Mouse (Mus musculus) gastrocnemius, postnatal 14 days (tissue): ENCODE data around the gene Alg14. TPM values are rescaled to one million over a fixed set of nuclear protein-coding genes. Genes with fewer than 3 reads are reported as not detected.

Experiments
- DNase-seq: peaks from one replicate; pipeline ENCODE4 v3.0.0; 2021; ENCODE audit warnings: mixed read lengths
- intact Hi-C: fragments of 180-260 bp; cut with DNase I; formaldehyde crosslinking; loops from one replicate; pipeline ENCODE4 v1.15.1; 2025; ENCODE audit warnings: low total_unique reads
- total RNA-seq, 2 experiments: library from RNA; stranded (reverse); gene quantifications; 2 replicates each; pipeline ENCODE4 v1.2.3; 2021

Gene Alg14
- total RNA-seq, 2 experiments from 2014 or later: 8.7 to 12.4 TPM

- intact Hi-C loops: no loop called here
- DNase-seq: no peak
Measured at GRCm38 (mm10) chr3:121320896-121321295, 29.3 kb downstream of the Alg14 start.

GRCm38 (mm10) chr3:121323371-121323770, 31.8 kb downstream of the Alg14 start:
- no peak for DNase-seq
- intact Hi-C loops: no loop called here

GRCm38 (mm10) chr3:121327406-121327805, 35.8 kb downstream of the Alg14 start:
- intact Hi-C loops: no loop called here
- no peak for DNase-seq

- intact Hi-C loops: no loop called here
- no peak for DNase-seq
Measured at GRCm38 (mm10) chr3:121329647-121330046, 38.1 kb downstream of the Alg14 start.

GRCm38 (mm10) chr3:121330244-121330646, 38.7 kb downstream of the Alg14 start:
- no peak for DNase-seq
- intact Hi-C loops: no loop called here

- intact Hi-C loops: no loop called here
- peak; percentile 30 for DNase-seq
Measured at GRCm38 (mm10) chr3:121336234-121336890, 44.8 kb downstream of the Alg14 start.

- intact Hi-C loops: no loop called here
- no peak for DNase-seq
Measured at GRCm38 (mm10) chr3:121338687-121339086, 47.1 kb downstream of the Alg14 start.

- intact Hi-C loops: no loop called here
- no peak for DNase-seq
Measured at GRCm38 (mm10) chr3:121340321-121340761, 48.8 kb downstream of the Alg14 start.

- no peak for DNase-seq
- intact Hi-C loops: no loop called here
Measured at GRCm38 (mm10) chr3:121343224-121343623, 51.7 kb downstream of the Alg14 start.

- DNase-seq: no peak
- intact Hi-C loops: no loop called here
Measured at GRCm38 (mm10) chr3:121344056-121344945, 52.7 kb downstream of the Alg14 start.

GRCm38 (mm10) chr3:121344951-121345642, 53.5 kb downstream of the Alg14 start:
- intact Hi-C loops: no loop called here
- DNase-seq: no peak

GRCm38 (mm10) chr3:121345643-121346000, 54.0 kb downstream of the Alg14 start:
- DNase-seq: no peak
- intact Hi-C loops: no loop called here

GRCm38 (mm10) chr3:121346507-121347267, 55.1 kb downstream of the Alg14 start:
- DNase-seq: no peak
- intact Hi-C loops: no loop called here

- intact Hi-C loops: no loop called here
- no peak for DNase-seq
Measured at GRCm38 (mm10) chr3:121348792-121349191, 57.2 kb downstream of the Alg14 start.

- DNase-seq: peak; percentile 80
- intact Hi-C loops: no loop called here
Measured at GRCm38 (mm10) chr3:121349334-121350169, 58.0 kb downstream of the Alg14 start.

- no peak for DNase-seq
- intact Hi-C loops: no loop called here
Measured at GRCm38 (mm10) chr3:121351257-121351656, 59.7 kb downstream of the Alg14 start.

GRCm38 (mm10) chr3:121354281-121354680, 62.7 kb downstream of the Alg14 start:
- DNase-seq: no peak
- intact Hi-C loops: no loop called here

GRCm38 (mm10) chr3:121354861-121355470, 63.4 kb downstream of the Alg14 start:
- DNase-seq: no peak
- intact Hi-C loops: no loop called here
